Mouse (Mus musculus) hindbrain, embryonic 16.5 days (tissue): ENCODE measurements around the gene Olfr1431. TPM values are rescaled to one million over a fixed set of nuclear protein-coding genes. Genes with fewer than 3 reads are reported as not detected.
"Not testable (repeated sequence)": the region's sequence is repeated elsewhere in the genome, so short reads cannot be mapped to it uniquely, and the experiment has no call there.

Source experiments
- ATAC-seq: fragments of 200-750 bp; cut with Nextera tagmentation; 2 replicates; pipeline ENCODE4 v1.8.0; 2017; ENCODE audit warnings: moderate TSS enrichment, moderate library complexity
- H3K27ac ChIP-seq: fragments of 300-500 bp; sonication (generic); 2 replicates; pipeline ENCODE4 v1.5.1; 2014; ENCODE audit warnings: low read depth, mild to moderate bottlenecking, control low read depth, low read length, moderate library complexity
- H3K27me3 ChIP-seq: fragments of 300-500 bp; sonication (generic); replicated peaks from 2 replicates; pipeline ENCODE4 v1.6.1; 2014; ENCODE audit warnings: low read length; ENCODE audit not compliant: control insufficient read depth, insufficient read depth
- H3K36me3 ChIP-seq: fragments of 300-500 bp; sonication (generic); 2 replicates; pipeline ENCODE4 v1.6.1; 2014; ENCODE audit warnings: mild to moderate bottlenecking, low read length, moderate library complexity, mixed read lengths; ENCODE audit not compliant: control insufficient read depth, insufficient read depth
- H3K4me1 ChIP-seq: fragments of 300-500 bp; sonication (generic); 2 replicates; pipeline ENCODE4 v1.6.1; 2014; ENCODE audit warnings: low read depth, low read length; ENCODE audit not compliant: control insufficient read depth, insufficient read depth
- H3K4me2 ChIP-seq: fragments of 300-500 bp; sonication (generic); 2 replicates; pipeline ENCODE4 v1.6.1; 2014; ENCODE audit warnings: mild to moderate bottlenecking, low read length, control low read depth, moderate library complexity
- H3K4me3 ChIP-seq: fragments of 300-500 bp; sonication (generic); 2 replicates; pipeline ENCODE4 v1.5.1; 2014; ENCODE audit warnings: mild to moderate bottlenecking, low read length, control low read depth, moderate library complexity
- H3K9ac ChIP-seq: fragments of 300-500 bp; sonication (generic); 2 replicates; pipeline ENCODE4 v1.6.1; 2014; ENCODE audit warnings: low read depth, mild to moderate bottlenecking, control low read depth, low read length, moderate library complexity
- H3K9me3 ChIP-seq: fragments of 300-500 bp; sonication (generic); 2 replicates; pipeline ENCODE4 v1.6.1; 2014; ENCODE audit warnings: mild to moderate bottlenecking, low read length, moderate library complexity; ENCODE audit not compliant: control insufficient read depth
- WGBS: fragments of 180-500 bp; shearing (Covaris S2); extraction: QIAGEN DNeasy Blood & Tissue Kit; methylation state at CpG from one replicate; pipeline ENCODE4 v1.1.7; 2014; 5-methylcytosine and 5-hydroxymethylcytosine counted together
- polyA plus RNA-seq: library from polyadenylated mRNA; unstranded; fragments of >200 nt; fragmentation: Nextera tagmentation; extraction: Ambion mirVana; gene quantifications from 2 replicates; pipeline ENCODE4 v1.2.1, GENCODE M21; 2015

Olfr1431 gene
- polyA plus RNA-seq, result not detected in 2 replicates

- whole genome bisulfite sequencing, result 79% methylated on average over 1 of the region's 1 CpGs
- no peak for ATAC-seq
- Histone ChIP-seq H3K4me3 (no peak within 1 kb of the TSS), H3K27me3 (no peaks in the 10 kb centered on the region), H3K27ac (no peak within 1 kb of the TSS), H3K36me3 (no peaks in the 10 kb centered on the region), H3K9ac (no peak within 1 kb of the TSS), H3K9me3 (no peaks in the 10 kb centered on the region), H3K4me2 (no peak within 1 kb of the TSS), H3K4me1 (no peaks in the 10 kb centered on the region)
These were observed at the start of gene Olfr1431 for GRCm38 (mm10) chr19:12200334-12200733. Olfr1431 (plus strand) TSS chr19:12200634.

GRCm38 (mm10) chr19:12170062-12170599 is 30.3 kb upstream of the Olfr1431 start, which contains the start of gene Olfr1555-ps1:
Olfr1555-ps1 (minus strand) TSS chr19:12170112.
- H3K4me3 ChIP-seq, H3K4me2 ChIP-seq, H3K4me1 ChIP-seq, ATAC-seq, H3K36me3 ChIP-seq, H3K27me3 ChIP-seq, H3K9me3 ChIP-seq, H3K27ac ChIP-seq, H3K9ac ChIP-seq: not testable (repeated sequence)
- WGBS, result 38% methylated on average over 1 of the region's 1 CpGs

- not testable (repeated sequence) for ATAC-seq
These were observed 25.0 kb upstream of the Olfr1431 start for GRCm38 (mm10) chr19:12175431-12175830.

GRCm38 (mm10) chr19:12199076-12199475 is 1.4 kb upstream of the Olfr1431 start:
- H3K9ac ChIP-seq, H3K36me3 ChIP-seq, H3K27ac ChIP-seq, H3K9me3 ChIP-seq, H3K4me3 ChIP-seq, H3K27me3 ChIP-seq, H3K4me2 ChIP-seq, H3K4me1 ChIP-seq, ATAC-seq: not testable (repeated sequence)
- WGBS, result 89% methylated on average over 4 of the region's 4 CpGs

More at GRCm38 (mm10) chr19:12175431-12175830, 25.0 kb upstream of the Olfr1431 start:
- not testable (repeated sequence) for H3K4me3 ChIP-seq, H3K4me2 ChIP-seq, H3K9me3 ChIP-seq, H3K9ac ChIP-seq, H3K36me3 ChIP-seq, H3K4me1 ChIP-seq, H3K27ac ChIP-seq, H3K27me3 ChIP-seq
- 85% methylated on average over 5 of the region's 5 CpGs for WGBS

- not testable (repeated sequence) for ATAC-seq, H3K4me2 ChIP-seq, H3K27me3 ChIP-seq, H3K4me3 ChIP-seq, H3K9me3 ChIP-seq, H3K4me1 ChIP-seq, H3K9ac ChIP-seq, H3K36me3 ChIP-seq, H3K27ac ChIP-seq
These were observed 32.1 kb downstream of the Olfr1431 start, which contains the start of gene Olfr1432 for GRCm38 (mm10) chr19:12232496-12232895. Olfr1432 (minus strand) TSS chr19:12232596.

- Histone ChIP-seq H3K9me3 (no peaks in the 10 kb centered on the region), H3K9ac (no peak within 1 kb of the TSS), H3K27me3 (no peaks in the 10 kb centered on the region), H3K4me2 (no peak within 1 kb of the TSS), H3K36me3 (no peaks in the 10 kb centered on the region), H3K4me1 (no peaks in the 10 kb centered on the region), H3K4me3 (no peak within 1 kb of the TSS), H3K27ac (no peak within 1 kb of the TSS)
- WGBS, result 71% methylated on average over 1 of the region's 1 CpGs
- no peak for ATAC-seq
These were observed 41.1 kb downstream of the Olfr1431 start, which contains the start of gene Olfr262 for GRCm38 (mm10) chr19:12241559-12241958. Olfr262 (minus strand) TSS chr19:12241659.

- no peaks in the 10 kb centered on the region for H3K9me3 ChIP-seq
- whole genome bisulfite sequencing, result 67% methylated on average over 1 of the region's 1 CpGs
These were observed 60.3 kb downstream of the Olfr1431 start, which contains the start of gene Olfr235 for GRCm38 (mm10) chr19:12260732-12261131. Olfr235 (plus strand) TSS chr19:12261032.

More at GRCm38 (mm10) chr19:12260732-12261131, 60.3 kb downstream of the Olfr1431 start, which contains the start of gene Olfr235:
- H3K27ac ChIP-seq, result no peak within 1 kb of the TSS
- H3K27me3 ChIP-seq, result no peaks in the 10 kb centered on the region
- no peak within 1 kb of the TSS for H3K4me2 ChIP-seq
- no peak for ATAC-seq
- H3K36me3 ChIP-seq, result no peaks in the 10 kb centered on the region
- no peaks in the 10 kb centered on the region for H3K4me1 ChIP-seq
- H3K9ac ChIP-seq, result no peak within 1 kb of the TSS
- no peak within 1 kb of the TSS for H3K4me3 ChIP-seq

Other genes with a start within 250 kb of the Olfr1431 start
- 3.0 and 3.2 TPM in 2 replicates for gene Osbp, start 234.7 kb upstream of the Olfr1431 start, polyA plus RNA-seq
- not detected in 2 replicates for gene Olfr1423, start 159.3 kb upstream of the Olfr1431 start, polyA plus RNA-seq
- gene Olfr1424, start 138.0 kb upstream of the Olfr1431 start, polyA plus RNA-seq, result not detected in 2 replicates
- not detected in 2 replicates for gene Olfr1425, start 122.9 kb upstream of the Olfr1431 start, polyA plus RNA-seq
- not detected in 2 replicates for gene Olfr1426, start 108.6 kb upstream of the Olfr1431 start, polyA plus RNA-seq
- not detected in 2 replicates for gene Olfr1427, start 97.3 kb upstream of the Olfr1431 start, polyA plus RNA-seq
- not detected in 2 replicates for gene Olfr1428, start 84.7 kb upstream of the Olfr1431 start, polyA plus RNA-seq
- not detected in 2 replicates for gene Olfr76, start 77.4 kb upstream of the Olfr1431 start, polyA plus RNA-seq
- not detected in 2 replicates for gene Olfr1555-ps1, start 30.5 kb upstream of the Olfr1431 start, polyA plus RNA-seq
- gene Olfr1432, start 32.0 kb downstream of the Olfr1431 start, polyA plus RNA-seq, result not detected in 2 replicates
- gene Olfr262, start 41.0 kb downstream of the Olfr1431 start, polyA plus RNA-seq, result not detected in 2 replicates
- not detected in 2 replicates for gene Olfr235, start 60.4 kb downstream of the Olfr1431 start, polyA plus RNA-seq
- gene Olfr1434, start 79.2 kb downstream of the Olfr1431 start, polyA plus RNA-seq, result not detected in 2 replicates
- gene Olfr1436, start 98.5 kb downstream of the Olfr1431 start, polyA plus RNA-seq, result not detected in 2 replicates
- gene Olfr1437, start 124.5 kb downstream of the Olfr1431 start, polyA plus RNA-seq, result not detected in 2 replicates
- not detected in 2 replicates for gene Olfr1438-ps1, start 135.3 kb downstream of the Olfr1431 start, polyA plus RNA-seq
- gene Olfr1440, start 186.6 kb downstream of the Olfr1431 start, polyA plus RNA-seq, result not detected in 2 replicates
- not detected in 2 replicates for gene Olfr1441, start 216.8 kb downstream of the Olfr1431 start, polyA plus RNA-seq
- not detected in 2 replicates for gene Pfpl, start 227.3 kb downstream of the Olfr1431 start, polyA plus RNA-seq